Mouse (Mus musculus) kidney, adult 18-20 months (tissue): ENCODE measurements around the gene Gm8439.
"Not testable (repeated sequence)": the region's sequence is repeated elsewhere in the genome, so short reads cannot be mapped to it uniquely, and the experiment has no call there.

ENCODE experiments used
- DNase-seq: peaks from one replicate; pipeline ENCODE4 v3.0.0; 2021

Gene Gm8439

DNA sequence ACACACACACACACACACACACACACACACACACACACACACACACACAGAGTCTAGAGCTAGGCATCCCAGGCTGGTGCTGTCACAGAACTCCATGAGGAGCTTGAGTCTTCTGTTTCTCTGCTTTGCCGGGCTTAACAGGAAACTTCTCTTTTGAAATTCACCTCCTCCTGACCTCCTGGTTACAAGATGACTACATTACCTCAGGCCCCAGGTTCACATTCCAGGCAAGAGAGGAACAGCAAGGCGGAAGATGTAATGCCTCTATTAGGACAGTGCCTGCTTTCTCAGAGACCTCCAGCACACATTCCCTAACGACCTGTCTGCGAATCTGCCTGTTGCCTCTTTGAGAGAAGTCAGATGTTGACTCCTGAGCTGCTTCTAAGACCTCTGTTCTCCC, at the start of gene Gm8439:
Gene Gm8439 (plus strand): TSS at position 301 of the 400 bp plus-strand sequence.
- DNase-seq = no peak

DNA sequence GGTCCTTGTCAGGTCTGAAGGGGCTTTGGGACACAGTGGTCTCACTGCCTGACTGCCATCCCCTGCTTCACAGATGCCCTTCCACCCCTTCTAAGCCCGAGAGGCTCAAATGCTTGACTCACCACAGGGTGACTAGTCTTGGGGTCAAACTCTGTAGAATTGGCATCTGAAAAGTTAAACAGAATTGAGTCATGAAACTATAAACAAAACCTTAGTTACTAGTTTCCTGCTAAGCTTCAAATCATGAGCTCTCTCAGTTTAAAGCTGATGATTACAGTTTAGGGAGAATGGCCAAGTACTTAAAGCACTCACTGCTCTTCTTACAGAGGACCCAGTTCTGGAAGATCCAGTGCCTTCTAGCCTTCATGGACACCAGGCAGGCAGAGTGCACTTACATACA, 43.6 kb upstream of the Gm8439 start:
- no peak for DNase-seq

DNA sequence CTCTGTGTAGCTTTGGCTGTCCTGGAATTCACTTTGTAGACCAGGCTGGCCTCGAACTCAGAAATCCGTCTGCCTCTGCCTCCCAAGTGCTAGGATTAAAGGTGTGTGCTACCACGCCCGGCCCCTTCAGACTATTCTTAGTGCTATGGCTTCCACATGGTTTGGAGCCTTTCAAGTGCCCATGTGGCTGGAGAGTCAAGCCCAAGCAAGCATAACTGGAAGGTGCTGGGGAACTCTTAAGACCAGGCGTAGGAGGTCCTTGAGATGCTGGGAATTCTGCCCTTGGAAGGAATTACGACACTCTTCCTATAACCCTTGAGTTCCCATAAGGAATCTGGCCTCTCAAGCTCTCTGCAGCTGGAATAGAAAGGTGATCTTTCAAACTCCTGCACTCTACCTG, 32.0 kb upstream of the Gm8439 start:
- DNase-seq = no peak

DNA sequence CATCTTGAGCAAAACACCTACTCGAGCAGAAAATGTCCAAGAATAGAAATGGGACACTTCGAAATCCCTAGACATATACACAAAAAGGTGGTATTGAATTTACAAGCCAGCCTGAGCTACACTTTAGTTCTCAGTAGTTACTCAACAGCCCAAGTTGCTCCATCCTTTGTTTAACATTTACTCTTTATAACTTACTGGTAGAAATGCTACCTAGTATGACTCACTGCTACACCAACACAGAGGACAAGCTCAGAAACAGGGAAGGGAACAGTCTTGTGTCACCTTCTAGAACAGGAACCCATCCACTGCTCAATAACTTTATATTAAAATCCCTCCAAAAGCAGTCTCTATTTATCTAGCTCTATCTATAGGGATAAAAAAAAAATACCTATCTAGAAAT, 22.8 kb upstream of the Gm8439 start:
- no peak for DNase-seq

DNA sequence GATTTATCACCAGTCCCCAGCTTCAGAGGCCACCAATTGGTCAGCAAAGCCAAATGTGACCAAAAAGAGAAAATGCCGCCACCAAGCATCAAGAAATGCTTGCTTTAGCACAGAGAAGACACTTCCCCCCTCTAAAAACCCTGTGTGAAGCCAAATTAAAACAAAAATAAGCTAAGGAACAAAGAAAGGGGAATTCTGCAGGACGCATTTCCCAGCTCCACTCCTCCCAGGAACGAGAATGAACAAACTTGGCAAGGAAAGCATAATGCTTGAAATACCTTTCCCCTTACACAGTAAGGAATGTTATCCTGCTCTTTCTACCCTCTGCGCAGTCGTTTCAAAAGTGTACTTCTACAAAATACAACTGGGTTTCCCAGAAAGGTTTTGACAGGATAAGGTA, 20.5 kb upstream of the Gm8439 start:
- DNase-seq = no peak

DNA sequence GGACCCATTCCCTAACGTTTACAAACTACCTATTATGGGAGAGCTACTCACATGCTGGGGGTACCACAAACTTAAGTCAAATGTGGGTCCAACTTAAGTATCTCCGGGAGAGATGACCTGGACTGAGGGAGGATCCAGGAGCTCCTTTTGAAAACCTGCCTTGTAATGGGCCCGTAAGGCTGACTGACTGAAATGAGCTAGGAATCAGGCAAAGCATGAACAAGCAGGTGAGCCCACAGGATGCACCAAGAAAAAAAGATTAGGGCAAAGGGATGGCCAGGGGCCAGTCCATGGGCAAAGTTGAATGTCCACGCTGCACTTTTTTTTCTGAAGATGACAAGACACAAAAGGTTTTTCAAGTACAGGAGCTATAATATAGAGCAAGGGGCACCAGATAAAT, 19.5 kb upstream of the Gm8439 start:
- DNase-seq = peak; percentile 28

DNA sequence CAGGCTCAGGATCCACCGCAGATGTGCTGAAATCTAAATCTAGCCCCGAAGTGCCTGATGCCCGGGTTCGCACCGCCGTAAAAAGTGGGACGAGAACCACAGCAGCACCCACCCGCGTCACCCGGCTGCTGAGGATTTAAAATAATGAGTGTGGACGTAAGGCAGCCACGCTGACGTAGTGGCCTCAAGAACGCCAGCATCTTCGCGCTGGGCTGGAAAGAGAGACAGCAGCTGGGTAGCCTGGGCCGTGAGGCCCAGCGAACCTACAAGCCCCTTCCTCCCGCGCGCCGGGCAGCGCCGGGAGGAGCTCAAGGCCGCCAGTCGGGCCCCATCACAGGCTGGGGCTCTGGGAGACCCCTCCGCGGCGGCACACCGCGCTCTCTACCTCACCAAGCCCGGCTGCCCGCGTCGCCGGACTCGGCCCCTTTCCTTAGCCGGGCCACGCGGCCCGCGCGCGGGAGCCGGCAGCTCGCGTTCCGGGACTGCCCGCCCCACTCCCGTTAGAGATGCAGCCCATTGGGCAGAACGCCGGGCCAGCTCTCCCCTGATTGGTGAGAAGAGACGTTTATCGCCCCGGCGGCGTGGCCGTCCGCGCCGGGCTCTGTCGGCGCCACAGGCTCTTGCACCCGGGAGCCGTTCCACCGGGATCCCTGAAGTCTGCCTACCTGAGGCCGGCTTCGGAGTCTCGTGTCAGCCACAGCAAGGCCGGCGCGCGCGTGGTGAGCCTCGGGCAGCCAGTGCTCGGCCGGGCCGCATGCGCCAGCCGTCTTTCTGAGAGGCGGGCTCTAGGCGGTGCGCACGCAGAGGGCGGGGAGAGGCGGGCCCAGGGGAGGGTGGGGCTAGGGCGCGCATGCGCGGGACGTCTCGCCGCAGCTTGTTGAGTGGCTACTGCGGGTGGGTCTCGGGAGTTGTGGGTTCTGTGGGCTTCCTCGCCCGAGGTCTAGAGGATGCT, 18.8 kb upstream of the Gm8439 start, which contains the start of gene Ctps:
Gene Ctps (minus strand): TSS at position 791 of the 952 bp plus-strand sequence.
- DNase-seq = peak; percentile 95

DNA sequence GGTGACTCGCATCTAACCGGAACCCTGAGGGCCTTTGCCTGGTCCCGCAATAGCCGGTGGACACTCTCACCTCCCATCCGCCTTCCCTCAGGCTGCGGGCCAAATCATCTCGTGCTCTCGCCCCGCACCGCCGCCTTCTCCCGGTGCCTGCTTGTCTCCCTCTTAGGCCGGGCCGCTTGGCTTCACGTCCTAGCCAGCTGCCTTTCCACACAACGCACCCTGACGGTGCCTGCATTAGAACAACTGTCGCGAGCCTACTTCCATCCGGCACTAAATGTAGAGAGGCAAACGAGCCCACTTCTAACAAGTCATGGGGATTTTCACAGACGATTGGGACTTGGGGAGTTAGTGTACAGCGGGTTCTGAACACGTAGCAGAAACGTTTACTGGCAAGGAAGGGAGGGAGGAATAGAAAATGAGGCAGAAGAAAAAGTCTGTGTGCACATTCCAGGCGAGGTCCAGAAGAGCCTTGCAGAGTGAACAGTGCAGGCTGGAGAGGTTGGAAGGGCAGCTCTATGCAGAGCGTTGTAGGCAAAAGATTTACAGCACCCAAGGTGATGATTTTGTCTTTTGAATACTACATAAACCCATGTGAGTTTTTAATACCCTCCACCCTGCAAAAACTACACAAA, 18.0 kb upstream of the Gm8439 start:
- no peak for DNase-seq

DNA sequence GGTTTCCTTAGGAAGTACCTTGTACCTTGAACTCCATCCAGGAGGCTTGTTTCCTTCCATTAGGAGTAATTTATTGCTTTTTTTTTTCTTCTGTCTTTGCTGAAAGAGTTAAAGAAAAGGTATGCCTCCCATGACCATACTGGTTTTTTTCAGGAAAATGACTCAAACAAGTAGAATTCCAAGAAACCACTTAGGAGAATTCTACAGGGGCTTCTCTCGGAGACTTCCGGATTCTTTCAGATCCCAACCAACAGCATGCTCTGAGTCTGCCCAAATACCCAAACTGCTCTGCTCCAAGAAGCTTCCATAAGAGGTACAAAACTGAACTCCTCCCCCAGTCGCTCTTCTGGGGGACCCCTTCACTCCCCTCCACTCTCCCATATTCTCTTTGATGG, 17.5 kb upstream of the Gm8439 start:
- DNase-seq = no peak

DNA sequence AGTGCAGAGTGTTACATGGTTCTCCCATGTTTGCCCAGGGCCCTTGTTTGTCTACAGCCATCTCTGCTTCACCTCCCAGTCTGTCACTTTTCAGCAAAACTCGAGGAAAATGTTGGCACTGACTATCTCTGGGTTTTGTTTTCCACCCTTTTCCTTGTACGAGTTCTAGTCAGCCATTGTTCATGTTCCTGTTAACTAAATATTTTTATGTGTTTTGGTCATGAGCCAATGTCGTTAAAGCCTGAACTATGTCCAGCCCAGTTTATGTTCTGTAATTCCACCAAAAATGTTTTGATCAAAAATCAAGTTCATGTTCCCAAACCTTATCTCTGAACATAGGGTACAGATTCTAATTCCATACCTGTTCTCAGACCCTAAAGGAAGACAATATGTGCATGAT, 16.9 kb upstream of the Gm8439 start:
- DNase-seq = no peak

DNA sequence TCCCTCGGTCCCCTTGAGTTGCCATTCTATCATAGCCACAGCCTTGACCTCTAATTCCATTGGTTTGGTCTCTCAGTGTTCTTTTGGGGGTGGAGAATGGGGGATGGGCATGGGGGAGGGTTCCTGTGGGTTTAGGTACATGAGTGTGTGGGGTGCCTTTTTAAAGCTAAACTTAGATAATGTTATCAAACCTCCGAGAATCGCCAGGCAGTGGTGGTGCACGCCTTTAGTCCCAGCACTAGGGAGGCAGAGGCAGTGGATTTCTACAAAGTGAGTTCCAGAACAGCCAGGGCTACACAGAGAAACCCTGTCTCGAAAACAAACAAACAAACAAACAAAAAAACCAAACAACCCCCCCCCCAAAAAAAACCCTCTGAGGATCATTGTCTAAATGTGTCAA, 7.7 kb upstream of the Gm8439 start:
- no peak for DNase-seq

DNA sequence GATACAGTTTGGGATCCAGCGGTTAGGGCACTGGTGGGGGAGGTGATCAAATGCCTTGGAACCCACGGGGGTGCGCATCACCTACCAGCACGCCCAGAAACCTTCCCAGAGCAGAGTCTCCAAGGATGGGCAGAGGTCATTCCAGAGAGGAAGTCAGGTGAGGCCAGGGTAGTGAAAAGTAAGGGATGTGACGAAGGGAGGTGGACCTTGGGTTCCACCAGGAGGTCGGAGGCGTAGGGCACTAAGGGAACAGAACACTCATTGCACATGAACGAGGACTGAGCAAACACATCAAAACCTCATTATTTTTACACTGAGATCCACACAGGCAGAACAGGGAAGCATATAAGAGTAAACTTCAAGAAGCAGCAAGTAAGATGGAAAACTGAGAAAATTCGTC, 6.8 kb upstream of the Gm8439 start:
- no peak for DNase-seq

DNA sequence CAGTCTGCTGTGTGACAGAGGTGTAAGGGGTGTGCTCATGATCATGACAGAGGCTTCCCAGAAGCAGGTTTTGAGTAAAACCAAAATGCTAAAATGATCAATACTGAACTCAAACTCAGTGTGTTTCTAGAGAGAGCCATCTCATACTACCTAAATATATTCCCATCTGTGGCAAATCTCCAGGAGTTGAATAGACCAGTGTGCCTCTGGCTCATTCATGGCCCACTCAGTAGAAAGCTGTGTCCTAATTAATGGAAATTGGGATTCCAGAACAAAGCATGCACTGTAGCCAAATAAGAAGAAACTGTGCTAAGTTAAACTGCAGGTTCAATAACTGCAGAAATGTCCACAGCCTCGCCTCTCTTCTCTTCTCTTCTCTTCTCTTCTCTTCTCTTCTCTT, 1.6 kb upstream of the Gm8439 start:
- no peak for DNase-seq

DNA sequence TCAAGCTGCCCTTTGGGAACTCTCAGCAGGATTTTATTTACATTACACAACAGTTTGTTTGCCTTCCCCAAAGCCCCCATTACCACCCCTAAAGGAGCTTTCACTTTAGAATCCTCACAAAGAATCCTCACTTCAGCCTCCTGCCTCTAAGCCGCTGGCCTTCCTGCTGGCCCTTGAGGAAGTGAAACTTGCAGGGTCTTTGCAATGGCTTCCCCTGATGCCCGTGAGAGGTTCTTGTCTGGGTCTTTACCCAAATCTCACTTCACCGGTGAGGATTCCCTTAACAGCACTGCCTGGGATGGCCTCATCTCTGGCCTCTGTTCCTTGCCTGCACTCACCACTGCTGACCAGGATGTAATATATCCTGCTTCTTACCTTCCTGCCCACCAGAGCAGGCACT, 525 bp downstream of the Gm8439 start:
- no peak for DNase-seq

DNA sequence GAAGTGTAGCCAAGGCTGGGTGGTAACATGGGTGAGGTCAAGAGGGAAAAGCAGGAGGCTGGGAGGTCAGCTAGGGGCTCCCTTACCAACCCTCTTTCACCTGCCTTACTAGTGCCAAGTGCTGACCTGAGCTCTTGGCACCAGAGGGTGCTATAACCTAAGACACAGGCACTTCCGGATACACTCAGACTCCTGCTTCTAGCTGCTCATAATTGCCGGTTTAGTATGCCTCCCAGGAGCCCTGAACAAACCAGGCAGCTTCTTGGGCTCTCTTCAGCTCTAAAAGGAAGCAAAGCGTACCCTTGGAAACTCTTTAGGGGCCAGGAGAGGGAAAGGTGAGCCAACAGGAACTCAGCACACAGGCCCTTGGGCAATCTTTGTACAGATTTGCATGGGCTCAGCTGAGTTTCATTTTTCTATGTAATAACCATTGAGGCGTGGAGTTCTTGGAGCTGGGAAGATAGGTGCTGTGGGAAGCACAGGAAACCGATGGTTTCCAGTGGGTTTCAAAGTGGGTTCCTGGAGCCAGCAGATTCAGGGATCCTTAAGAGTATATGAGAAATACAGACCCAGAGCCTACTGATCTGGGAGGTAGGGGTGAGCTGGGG, 1.4 kb downstream of the Gm8439 start:
- DNase-seq = peak; percentile 71

DNA sequence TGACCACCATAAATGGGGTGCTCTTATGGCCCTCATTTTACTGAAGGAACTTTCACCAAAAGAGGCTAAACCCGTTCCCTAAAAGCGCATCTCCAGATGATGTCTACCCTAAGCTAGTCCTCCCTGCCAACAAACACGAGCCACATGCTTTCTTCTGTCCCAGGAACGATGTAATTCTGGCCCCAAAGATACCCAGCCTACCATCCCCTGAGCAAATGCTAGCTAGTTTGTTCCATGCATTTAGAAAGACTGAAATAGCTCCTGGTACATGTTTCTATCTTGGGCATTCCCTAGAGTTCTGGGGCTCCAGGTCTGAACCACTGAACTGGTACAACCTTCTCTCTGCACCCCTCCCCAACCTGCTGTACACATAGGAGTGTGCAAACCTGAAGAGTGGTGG, 2.4 kb downstream of the Gm8439 start:
- DNase-seq = no peak

DNA sequence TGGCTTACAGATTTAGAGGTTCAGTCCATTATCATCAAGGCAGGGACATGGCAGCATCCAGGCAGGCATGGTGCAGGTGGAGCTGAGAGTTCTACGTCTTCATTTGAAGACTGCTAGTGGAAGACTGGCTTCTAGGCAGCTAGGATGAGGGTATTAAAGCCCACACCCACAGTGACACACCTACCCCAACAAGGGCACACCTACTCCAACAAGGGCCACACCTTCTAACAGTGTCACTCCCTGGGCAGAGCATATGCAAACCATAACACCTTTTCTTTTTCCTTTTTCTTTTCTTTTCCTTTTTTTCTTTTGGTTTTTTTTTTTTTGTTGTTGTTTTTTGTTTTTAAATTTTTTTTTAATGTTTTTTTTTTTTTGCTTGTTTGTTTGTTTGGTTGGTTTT, 7.7 kb downstream of the Gm8439 start:
- DNase-seq = not testable (repeated sequence)

DNA sequence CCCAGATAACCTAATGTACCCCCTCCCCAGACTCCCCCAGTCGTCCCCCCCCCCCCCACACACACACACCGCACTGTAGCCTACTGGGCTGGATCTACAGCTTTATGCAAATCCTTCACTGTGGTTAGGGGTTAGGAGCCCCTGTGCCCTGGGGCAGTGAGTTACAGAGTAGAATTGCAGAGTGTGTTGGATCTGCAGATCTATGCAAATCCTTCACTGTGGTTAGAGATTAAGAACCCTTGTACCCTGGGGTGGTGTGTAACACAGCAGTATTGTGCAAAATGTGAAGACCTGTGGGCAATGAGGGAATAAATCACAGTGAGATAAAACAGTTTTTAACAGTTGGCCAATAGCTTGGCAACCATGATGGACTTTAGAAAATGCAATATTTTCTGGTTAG, 10.4 kb downstream of the Gm8439 start:
- no peak for DNase-seq

DNA sequence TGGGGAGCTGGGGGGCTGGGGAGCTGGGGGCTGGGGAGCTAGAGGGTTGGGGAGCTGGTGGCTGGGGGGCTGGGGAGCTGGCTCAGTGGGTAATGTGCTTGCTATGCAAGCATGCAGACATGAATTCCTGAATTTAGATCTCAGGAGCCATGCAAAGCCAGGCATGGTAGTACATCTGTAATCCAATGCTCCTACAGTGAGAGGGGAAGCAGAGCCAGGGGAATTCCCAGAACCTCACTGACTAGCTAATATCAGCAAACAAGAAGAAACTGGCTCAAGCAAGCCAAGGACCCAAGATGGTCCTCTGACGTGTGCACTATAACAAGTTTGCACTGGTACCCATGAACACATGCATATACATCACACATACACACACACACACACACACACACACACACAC, 13.2 kb downstream of the Gm8439 start:
- no peak for DNase-seq

DNA sequence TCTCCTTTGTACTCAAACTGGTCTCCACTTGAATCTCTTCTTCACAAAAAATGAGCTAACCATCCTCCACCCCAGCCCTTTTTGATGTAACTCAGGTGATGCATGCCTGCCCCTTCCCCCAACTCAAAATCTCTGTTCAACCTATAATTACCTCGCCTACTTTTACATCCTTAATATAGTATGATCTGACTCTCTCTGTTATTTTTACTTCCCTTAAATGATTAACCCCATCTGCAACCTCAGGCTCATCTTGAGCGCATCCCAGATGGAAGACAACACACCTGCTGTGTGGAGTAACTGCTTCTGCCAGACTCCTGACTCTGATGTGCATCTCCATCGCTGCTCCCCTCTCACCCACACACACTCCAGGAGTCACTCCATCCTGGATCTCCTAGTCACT, 14.1 kb downstream of the Gm8439 start:
- DNase-seq = no peak

DNA sequence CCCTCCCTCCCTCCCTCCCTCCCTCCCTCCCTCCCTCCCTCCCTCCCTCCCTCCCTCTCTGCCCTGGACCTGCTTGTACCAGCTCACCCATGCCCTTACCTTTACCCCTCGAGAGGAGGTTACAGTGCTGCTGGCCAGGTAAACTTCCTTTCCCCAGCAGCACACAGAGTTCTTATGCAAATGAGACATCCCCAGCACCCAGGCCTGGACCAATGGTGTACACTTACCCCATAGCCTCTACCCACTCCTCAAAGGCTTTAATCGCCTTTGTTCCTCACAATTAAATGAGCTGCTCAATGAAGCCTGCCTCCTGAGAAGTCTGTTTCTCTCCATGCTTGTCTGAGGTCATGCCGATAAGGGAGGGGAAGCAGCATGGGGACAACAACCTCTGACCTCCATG, 18.4 kb downstream of the Gm8439 start:
- no peak for DNase-seq

DNA sequence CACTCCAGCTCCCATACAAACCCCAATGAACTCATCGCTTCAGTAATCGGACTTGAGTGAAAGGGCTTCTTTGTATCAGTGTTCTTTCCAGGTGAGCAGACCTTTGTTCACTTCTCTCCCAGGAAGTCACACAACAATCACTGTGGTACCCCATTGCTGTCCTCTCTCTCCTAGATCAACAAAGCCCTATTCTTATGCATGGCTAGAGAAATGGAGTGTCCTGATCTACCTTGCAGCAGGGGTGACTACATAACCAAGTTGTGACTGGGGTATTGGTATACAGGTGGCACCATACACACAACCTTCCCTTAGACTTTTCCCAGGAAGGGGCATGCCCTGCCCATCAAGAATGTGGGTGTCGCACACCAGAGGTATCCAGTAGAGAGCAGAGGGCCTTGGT, 22.5 kb downstream of the Gm8439 start:
- no peak for DNase-seq

DNA sequence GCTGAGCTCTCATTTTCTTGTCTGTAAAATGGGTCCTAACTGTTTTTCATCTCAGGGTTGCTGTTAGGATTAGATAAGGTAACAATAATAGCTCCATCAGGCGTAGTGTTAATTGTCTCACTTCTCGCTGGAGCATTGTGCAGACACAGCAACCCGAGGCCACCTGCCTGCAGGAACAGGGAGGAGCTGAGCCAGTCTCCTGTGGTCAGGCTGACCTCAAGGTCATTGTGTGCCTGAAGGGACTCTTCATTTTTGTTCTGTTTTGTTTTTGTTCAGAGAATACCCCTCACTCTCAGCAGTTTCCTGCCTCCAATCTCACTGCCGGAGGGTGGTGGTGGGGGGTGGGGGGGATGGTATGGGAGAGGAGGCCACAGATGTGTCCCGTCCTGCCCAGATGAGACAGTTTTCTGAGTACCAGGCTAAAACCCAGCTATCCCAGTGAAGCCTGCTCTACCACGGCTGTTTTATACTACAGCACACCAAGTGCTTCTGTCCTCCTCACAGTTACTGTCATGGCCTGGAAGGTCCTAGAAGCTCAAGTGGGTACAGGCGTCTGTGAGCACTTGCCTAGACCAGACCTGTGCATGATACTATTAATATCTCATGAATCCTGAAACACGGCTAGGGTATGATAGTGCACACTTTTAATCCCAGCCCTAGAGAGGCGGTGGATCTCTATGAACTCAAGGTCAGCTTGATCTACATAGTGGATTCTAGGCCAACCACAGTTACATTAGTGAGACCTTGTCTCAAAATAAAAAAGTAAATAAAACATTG, 23.9 kb downstream of the Gm8439 start:
- DNase-seq = no peak
